Mouse (Mus musculus) ovary, postnatal 14 days (tissue): ENCODE results near the gene Cyp11a1.
A peak's percentile ranks its signal among the peaks of the same experiment; 100 is the strongest.

Experiments used
- DNase-seq: peaks from one replicate; pipeline ENCODE4 v3.0.0; 2022; ENCODE audit warnings: low spot score

The Cyp11a1 gene

GRCm38 (mm10) chr9:58044828-58045227 lies 38.6 kb downstream of the Cyp11a1 start:
- DNase-seq = no peak

- DNase-seq = no peak
These were observed 39.4 kb downstream of the Cyp11a1 start for GRCm38 (mm10) chr9:58045646-58046045.

DNA sequence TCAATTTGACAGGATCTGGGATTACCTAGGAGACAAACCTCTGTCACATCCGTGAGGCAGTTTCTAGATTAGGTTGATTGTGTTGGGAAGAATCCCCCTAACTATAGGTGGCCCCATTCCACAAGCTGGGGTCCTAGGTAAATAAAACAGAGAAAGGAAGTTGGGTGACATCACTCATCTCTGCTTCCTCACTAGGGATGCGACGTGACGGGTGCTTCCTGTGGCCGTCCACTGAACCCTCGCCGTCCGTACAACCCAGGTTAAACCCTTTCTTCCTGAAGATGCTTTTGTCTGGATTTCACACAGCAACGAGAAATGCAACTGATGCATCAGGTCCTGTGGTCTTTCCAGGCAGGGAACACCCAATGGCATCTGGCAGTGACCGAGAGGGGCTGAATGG lies 40.9 kb downstream of the Cyp11a1 start:
- no peak for DNase-seq

DNA sequence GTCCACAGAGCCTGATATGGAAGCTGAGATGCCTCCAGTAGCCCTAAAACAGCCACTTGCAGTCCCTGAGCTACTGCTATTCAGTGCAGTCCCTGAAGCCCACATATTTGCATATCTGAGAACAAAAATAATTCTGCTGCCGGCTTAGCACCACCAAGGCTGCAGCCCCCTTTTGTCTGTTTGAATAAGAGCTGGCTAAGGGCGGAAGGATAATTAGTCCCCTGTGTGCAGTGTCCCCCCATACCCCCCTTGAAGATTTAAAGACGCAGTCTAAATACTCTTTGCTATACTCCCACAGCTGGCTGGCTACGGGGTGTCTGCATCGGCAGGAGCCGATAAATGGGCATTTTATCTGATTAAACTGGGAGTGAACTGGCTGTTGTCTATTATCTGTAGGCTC lies 42.4 kb downstream of the Cyp11a1 start:
- DNase-seq = no peak

DNA sequence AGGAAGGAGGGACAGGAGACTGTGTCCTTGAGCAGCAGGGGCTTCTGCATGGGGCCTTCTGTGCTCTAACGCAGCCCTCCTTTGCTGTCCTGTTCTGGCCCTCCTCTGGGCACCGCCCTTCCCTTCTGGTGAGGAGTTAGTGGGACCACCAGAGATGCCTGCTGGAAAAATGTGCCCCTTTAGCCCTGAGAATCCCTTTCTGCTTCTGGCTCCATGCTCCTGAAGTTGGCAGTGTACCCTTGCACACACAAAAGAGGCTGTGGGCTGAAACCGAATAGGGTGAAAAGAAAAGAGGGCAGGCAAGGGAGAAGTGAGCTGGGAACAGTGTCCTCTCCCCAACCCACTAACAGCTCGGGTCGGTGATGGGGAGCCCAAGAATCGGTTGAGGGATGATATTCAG lies 43.0 kb downstream of the Cyp11a1 start:
- DNase-seq = no peak

DNA sequence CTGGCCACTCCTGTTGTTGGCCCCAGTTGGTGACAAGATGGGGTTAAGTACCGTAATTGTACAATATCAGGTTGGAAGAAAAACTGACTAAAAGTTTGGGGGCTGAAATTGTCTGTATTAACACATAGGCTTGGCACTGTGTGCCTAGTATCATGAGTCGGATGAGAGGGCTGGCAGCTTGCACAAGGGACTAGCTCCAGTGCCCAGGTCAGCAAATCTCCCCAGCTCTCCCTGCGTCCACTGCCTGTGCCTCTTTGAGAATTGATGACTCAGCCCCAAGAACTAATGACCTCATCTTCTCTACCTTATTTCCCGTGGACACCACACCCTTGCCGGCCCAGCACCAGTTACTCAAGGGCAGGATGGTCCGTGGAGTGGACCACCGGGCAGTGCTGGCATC lies 43.6 kb downstream of the Cyp11a1 start:
- no peak for DNase-seq

- DNase-seq = no peak
These were observed 45.7 kb downstream of the Cyp11a1 start for GRCm38 (mm10) chr9:58051937-58052336.

- peak; percentile 42 for DNase-seq
These were observed 46.9 kb downstream of the Cyp11a1 start for GRCm38 (mm10) chr9:58053102-58053501.

GRCm38 (mm10) chr9:58053544-58053943 lies 47.3 kb downstream of the Cyp11a1 start:
- no peak for DNase-seq

- no peak for DNase-seq
These were observed 47.8 kb downstream of the Cyp11a1 start for GRCm38 (mm10) chr9:58054032-58054431.

DNA sequence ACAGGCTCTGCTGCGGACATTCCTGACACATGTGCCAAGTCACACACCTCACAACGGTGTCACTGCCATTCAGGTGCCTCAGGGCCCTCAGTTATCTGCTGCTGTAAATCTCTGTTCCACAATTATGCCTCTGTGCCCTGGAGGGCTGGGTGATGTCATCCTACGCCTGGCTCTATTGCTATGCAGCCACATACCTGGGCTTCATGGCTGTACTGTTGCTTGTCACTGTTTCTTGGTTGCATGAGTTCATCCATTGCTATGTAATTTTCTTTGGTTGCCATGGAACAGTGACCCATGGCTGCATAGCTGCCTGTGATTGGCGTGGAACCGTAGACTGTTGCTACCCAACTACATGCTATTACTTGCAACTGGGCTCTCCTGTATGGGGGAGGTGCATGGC lies 49.5 kb downstream of the Cyp11a1 start:
- no peak for DNase-seq

- DNase-seq = no peak
These were observed 53.7 kb downstream of the Cyp11a1 start for GRCm38 (mm10) chr9:58059920-58060319.

GRCm38 (mm10) chr9:58060677-58061667 lies 54.8 kb downstream of the Cyp11a1 start:
- DNase-seq = peak; percentile 66

- no peak for DNase-seq
These were observed 57.3 kb downstream of the Cyp11a1 start, which contains the start of gene Stra6 for GRCm38 (mm10) chr9:58063531-58063930. Stra6 (plus strand) TSS chr9:58063788.

DNA sequence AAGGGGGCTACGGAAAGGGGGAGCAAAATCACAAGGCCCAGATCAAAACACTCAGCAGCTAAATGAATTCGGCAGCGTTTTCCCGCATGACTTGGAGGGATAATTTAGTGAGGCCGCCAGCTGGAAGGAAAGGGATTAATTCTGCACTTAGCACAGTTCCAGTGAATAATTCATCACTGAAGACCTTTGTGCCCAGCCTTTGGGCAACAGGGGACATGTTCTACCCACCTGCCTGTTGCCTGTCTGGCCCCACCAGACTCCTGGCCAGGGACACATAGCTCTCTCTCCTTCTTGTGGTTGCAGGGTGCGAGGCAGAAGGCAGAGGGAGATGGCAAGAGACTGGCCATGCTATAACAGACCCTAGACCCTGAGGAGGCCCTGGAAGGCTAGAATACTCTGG lies 59.3 kb downstream of the Cyp11a1 start:
- no peak for DNase-seq

DNA sequence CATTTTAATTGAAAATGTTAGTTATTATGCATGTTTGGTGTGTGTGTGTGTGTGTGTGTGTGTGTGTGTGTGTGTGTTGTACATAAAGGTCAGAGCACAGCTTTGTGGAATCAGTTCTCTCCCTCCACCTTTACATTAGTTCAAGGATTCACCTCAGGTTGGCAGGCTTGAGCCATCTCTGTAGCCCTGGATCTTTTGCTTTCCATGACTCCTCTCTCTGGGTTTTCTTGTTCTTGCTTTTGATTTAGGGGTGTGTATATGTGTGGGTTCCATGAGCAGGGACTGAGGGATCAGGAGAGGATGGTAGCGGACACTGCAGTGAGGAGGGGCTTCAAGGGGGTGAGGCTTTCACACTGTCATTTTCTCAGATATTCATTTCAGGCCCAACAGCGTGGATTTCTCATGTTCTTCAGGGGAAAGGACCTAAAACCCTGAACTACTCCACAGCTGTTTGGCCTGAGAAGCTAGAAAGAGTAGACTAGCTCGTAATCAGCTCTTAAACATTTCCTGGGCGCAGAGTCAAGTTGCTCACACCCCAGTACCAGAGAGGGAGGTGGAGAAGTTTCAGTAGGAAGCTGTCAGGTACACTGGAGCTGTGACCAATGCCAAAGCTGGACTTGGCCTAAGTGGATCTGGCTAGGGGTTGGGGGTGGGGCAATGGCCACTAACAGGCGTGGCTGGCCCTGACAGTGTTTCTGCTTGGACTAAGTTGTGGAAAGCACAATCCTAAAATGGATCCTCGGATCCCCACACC lies 59.9 kb downstream of the Cyp11a1 start:
- DNase-seq = no peak

DNA sequence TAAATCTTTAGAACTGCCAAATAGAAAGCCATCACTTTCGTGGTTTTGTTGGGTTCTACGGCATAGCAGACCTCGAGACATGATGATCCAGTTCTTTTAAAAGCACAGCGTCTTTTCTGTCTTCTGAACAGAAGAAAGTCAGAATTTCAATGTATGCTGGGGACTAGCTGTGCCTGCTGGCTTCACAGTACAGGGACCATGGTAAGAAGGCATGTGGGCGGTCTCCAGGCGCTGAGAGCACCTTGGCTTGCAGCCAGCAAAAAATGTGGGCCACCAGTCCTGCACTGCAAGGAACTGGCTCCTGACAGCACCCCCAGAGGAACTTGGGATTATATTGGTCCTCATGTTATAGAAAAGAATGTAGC lies 60.5 kb downstream of the Cyp11a1 start:
- DNase-seq = no peak

DNA sequence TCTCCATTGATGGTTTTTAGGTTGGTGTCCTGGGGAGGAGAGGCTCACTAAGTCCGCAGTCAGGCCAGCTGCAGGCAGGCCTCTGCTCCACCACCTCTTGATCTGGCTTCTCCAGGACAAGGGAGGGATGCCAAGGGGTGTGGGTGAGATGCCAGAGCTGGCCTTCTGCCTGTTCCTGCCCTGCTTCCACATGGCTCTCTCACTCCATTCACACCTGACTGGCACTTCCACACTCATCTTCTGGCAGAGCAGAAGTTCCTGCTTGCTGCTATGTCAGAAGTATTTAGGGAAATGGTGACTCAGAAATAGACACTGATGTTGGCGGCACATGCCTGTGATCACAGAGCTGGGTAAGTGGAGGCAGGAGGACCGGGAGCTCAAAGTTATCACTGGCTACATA lies 61.3 kb downstream of the Cyp11a1 start:
- no peak for DNase-seq

- no peak for DNase-seq
These were observed 68.3 kb downstream of the Cyp11a1 start for GRCm38 (mm10) chr9:58074561-58074960.
